8 mouse cellular contexts compared by ENCODE assay signal in the genomic region with DNA sequence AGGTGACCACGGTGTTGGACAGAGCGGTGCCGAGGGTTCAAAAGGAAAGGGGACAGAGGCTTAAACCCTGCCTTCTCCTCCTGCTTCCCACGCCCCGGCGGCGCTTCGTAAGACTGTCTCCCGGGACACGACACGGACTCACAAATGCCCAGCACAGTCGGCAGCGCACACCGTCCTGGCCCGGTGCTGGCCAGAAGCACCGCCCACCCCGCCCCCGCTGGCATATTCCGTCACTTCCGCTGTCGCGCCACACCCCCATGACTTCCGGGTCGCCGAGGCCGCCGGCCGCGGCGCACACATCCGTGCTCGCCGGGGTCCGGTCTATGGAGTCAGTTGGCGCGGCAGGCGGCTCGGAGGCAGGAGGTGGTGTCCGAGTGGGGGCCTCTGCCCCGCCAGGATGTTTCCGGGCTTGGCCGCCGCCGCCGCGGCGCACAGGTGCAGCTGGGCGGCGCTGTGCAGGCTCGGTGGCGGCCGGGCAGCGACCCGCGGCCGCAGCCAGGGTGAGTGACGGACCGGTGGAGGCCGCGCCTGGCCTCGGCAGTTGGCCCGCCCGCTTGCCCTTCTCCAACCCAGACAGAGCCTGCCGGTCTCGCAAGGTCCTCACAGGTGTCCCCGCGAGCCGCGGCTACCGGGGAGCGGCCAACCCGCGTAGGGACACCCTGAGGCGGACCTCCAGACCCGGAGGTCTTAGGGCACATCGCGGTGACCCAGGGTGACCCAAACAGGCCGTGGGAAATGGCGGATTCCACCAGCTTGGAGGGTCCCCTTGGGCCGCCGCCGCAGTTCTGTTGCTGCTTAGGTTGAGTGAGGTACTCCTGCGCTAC. TPM values are rescaled to one million over a fixed set of nuclear protein-coding genes. Genes with fewer than 3 reads are reported as not detected.
DNase-seq lines count a peak whose midpoint lies in the region; ATAC-seq and TF ChIP-seq lines count a peak whose summit lies in the region.

A gene (plus strand): TSS at position 258 of the 824 bp plus-strand sequence.

- 0 out of 2 replicates have a peak, but pooled peaks have one; percentile 10 for TF ChIP-seq EP300 in ES-Bruce4 (IDR thresholded peaks at IDR 0.05; ENCODE audit: insufficient read depth, low read depth, low read length)

- H3K9me3 ChIP-seq in ES-Bruce4 (replicated peaks; ENCODE audit: control insufficient read depth, insufficient read depth, low read length, poor library complexity, severe bottlenecking), result no peaks in the 10 kb centered on the region
- no peaks in the 10 kb centered on the region for H3K9me3 ChIP-seq in forebrain, embryonic 14.5 days (replicated peaks; ENCODE audit: control insufficient read depth, low read length)
- H3K9me3 ChIP-seq in neural tube, embryonic 15.5 days (replicated peaks), result no peaks in the 10 kb centered on the region

- H3K36me3 ChIP-seq in ES-Bruce4 (ENCODE audit: control insufficient read depth, insufficient read depth, low read length, poor library complexity, severe bottlenecking), result 0 out of 2 replicates have a peak, but pooled peaks cover 2% of the 10 kb centered on the region
- 0 out of 2 replicates have a peak, but pooled peaks cover 5% of the 10 kb centered on the region for H3K36me3 ChIP-seq in forebrain, embryonic 14.5 days (ENCODE audit: control insufficient read depth, insufficient read depth, low read length)
- H3K36me3 ChIP-seq in neural tube, embryonic 15.5 days, result no peaks in the 10 kb centered on the region

- TF ChIP-seq CTCF in ES-Bruce4 (IDR thresholded peaks at IDR 0.05; ENCODE audit: low read depth, low read length), result no peak

- H3K4me1 ChIP-seq in ES-Bruce4 (ENCODE audit: control insufficient read depth, insufficient read depth, low read length), result peaks cover 1% of the 10 kb centered on the region
- peaks cover 11% of the 10 kb centered on the region for H3K4me1 ChIP-seq in forebrain, embryonic 14.5 days (ENCODE audit: control insufficient read depth, insufficient read depth, low read length)
- peaks cover 19% of the 10 kb centered on the region for H3K4me1 ChIP-seq in neural tube, embryonic 15.5 days

- H3K27me3 ChIP-seq in ES-Bruce4 (ENCODE audit: control insufficient read depth, insufficient read depth, low read length, poor library complexity, severe bottlenecking), result no peaks in the 10 kb centered on the region
- H3K27me3 ChIP-seq in forebrain, embryonic 14.5 days (replicated peaks; ENCODE audit: control insufficient read depth, insufficient read depth, low read length), result no peaks in the 10 kb centered on the region
- H3K27me3 ChIP-seq in neural tube, embryonic 15.5 days (replicated peaks), result no peaks in the 10 kb centered on the region

- H3K4me2 ChIP-seq in forebrain, embryonic 14.5 days (ENCODE audit: low read length), result peak within 1 kb of the TSS; percentile 83
- H3K4me2 ChIP-seq in neural tube, embryonic 15.5 days, result peak within 1 kb of the TSS; percentile 69

- peak; percentile 89 for DNase-seq in forebrain, embryonic 14.5 days (ENCODE audit: low spot score)
- peak; percentile 95 to 97 for DNase-seq in heart, postnatal 14 days
- DNase-seq in layer of hippocampus, adult 11-12 months (ENCODE audit: low spot score), result peak; percentile 92
- peak; percentile 90 to 93 for DNase-seq in lung, adult 18-20 months
- peak; percentile 91 for DNase-seq in testis, postnatal 14 days (ENCODE audit: low spot score)

- WGBS in forebrain, embryonic 14.5 days, result under 1% methylated on average over 83 of the region's 83 CpGs
- WGBS in neural tube, embryonic 15.5 days, result under 1% methylated on average over 83 of the region's 83 CpGs

- no peak within 1 kb of the TSS; the same call in 1 of the 2 replicates for H3K27ac ChIP-seq in ES-Bruce4 (ENCODE audit: insufficient read depth, low read length)
- peak within 1 kb of the TSS; percentile 63 for H3K27ac ChIP-seq in forebrain, embryonic 14.5 days (ENCODE audit: low read depth, low read length)
- H3K27ac ChIP-seq in neural tube, embryonic 15.5 days (replicated peaks), result peak within 1 kb of the TSS; percentile 85

- intact Hi-C loops in heart, postnatal 14 days (cut with DNase I), result loop anchor here (5.0 kb wide), 1 partner anchor 45 kb away; a partner anchor contains a TSS

- ATAC-seq in cerebellum, adult (ENCODE audit: insufficient number of reproducible peaks, low FRiP score, low TSS enrichment), result peak; percentile 93
- peak; percentile 98 for ATAC-seq in forebrain, embryonic 14.5 days
- peak; percentile 98 for ATAC-seq in neural tube, embryonic 15.5 days (ENCODE audit: low FRiP score)

- peak; percentile 96 for TF ChIP-seq POLR2A in ES-Bruce4 (IDR thresholded peaks at IDR 0.05; ENCODE audit: insufficient read depth, low read length)

- H3K4me3 ChIP-seq in ES-Bruce4 (ENCODE audit: low read depth, low read length), result peak within 1 kb of the TSS; percentile 99
- H3K4me3 ChIP-seq in forebrain, embryonic 14.5 days (ENCODE audit: low read depth, low read length), result peak within 1 kb of the TSS; percentile 99
- H3K4me3 ChIP-seq in neural tube, embryonic 15.5 days (replicated peaks), result peak within 1 kb of the TSS; percentile 99

- H3K9ac ChIP-seq in ES-Bruce4 (ENCODE audit: low read depth, poor library complexity, severe bottlenecking), result peak within 1 kb of the TSS; percentile 94
- H3K9ac ChIP-seq in forebrain, embryonic 14.5 days (ENCODE audit: low read length), result peak within 1 kb of the TSS; percentile 94
- peak within 1 kb of the TSS; percentile 96 for H3K9ac ChIP-seq in neural tube, embryonic 15.5 days (replicated peaks)

RNA-seq across cellular contexts. Expression of the gene that starts here (rescaled TPM):
- polyA plus RNA-seq in ES-Bruce4 (2011; ENCODE audit: insufficient read depth, insufficient read length, low read depth, missing spikeins), result 96.7 and 124 TPM in 2 replicates
- polyA plus RNA-seq in forebrain, embryonic 14.5 days (2014; fragmentation: Nextera tagmentation; extraction: Ambion mirVana), result 160 and 166 TPM in 2 replicates
- 100 to 1,000 TPM; 161 to 167 TPM for total RNA-seq in heart, postnatal 14 days (2021)
- polyA plus RNA-seq in neural tube, embryonic 15.5 days (2015; fragmentation: Nextera tagmentation; extraction: Ambion mirVana), result 150 and 171 TPM in 2 replicates
